Mouse (Mus musculus): ENCODE results near the gene Ggps1.

- TF ChIP-seq MAFK (IDR thresholded peaks at IDR 0.05; ENCODE audit: insufficient read depth, low read depth, low read length) (no peak), ZNF384 (IDR thresholded peaks at IDR 0.05; ENCODE audit: low read depth, low read length) (no peak), ZC3H11A (IDR thresholded peaks at IDR 0.05; ENCODE audit: borderline replicate concordance, low read depth, low read length) (no peak), CHD2 (IDR thresholded peaks at IDR 0.05; ENCODE audit: low read depth, low read length) (no peak), HCFC1 (IDR thresholded peaks at IDR 0.05; ENCODE audit: borderline replicate concordance, insufficient read depth, low read length) (no peak)
Measured at GRCm38 (mm10) chr13:14103026-14103425, 39.7 kb upstream of the Ggps1 start.

Measured in ES-E14 (cell line).